Mouse (Mus musculus) fat pad, adult 2 months (tissue): ENCODE data around the gene Ola1.

Experiments
- DNase-seq: peaks from one replicate; pipeline ENCODE4 v3.0.0-alpha.2; 2011; ENCODE audit warnings: low read depth, low spot score; ENCODE audit errors: extremely low read depth

Gene Ola1

GRCm38 (mm10) chr2:73150526-73150925 is 68.2 kb downstream of the Ola1 start:
- no peak for DNase-seq

- DNase-seq = no peak
These were observed 72.6 kb downstream of the Ola1 start for GRCm38 (mm10) chr2:73146111-73146510.

DNA sequence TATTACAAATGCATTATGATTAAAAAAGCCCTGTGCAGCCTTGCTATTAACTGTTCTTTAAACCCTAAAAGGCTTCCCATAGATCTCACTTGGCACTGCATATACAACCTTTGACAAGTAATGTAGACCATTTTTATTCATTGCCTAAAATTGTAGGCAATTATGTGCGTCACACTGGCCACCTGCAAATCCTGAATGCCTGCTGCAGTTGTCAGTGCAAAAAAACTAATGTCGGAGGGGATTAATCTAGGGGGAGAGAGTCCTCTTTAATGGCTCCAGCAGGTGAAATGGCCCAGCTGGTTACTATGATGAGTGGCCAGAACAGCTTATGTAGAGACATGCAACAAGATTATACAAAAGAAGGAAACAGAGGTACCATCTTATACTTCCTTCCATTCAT is 75.0 kb downstream of the Ola1 start:
- DNase-seq = no peak

GRCm38 (mm10) chr2:73142832-73143470 is 75.8 kb downstream of the Ola1 start:
- no peak for DNase-seq

- no peak for DNase-seq
These were observed 85.8 kb downstream of the Ola1 start for GRCm38 (mm10) chr2:73132897-73133296.

GRCm38 (mm10) chr2:73127686-73128085 is 91.0 kb downstream of the Ola1 start:
- DNase-seq = no peak

GRCm38 (mm10) chr2:73118781-73119180 is 99.9 kb downstream of the Ola1 start:
- DNase-seq = no peak

GRCm38 (mm10) chr2:73107089-73107488 is 111.6 kb downstream of the Ola1 start:
- DNase-seq = no peak

DNA sequence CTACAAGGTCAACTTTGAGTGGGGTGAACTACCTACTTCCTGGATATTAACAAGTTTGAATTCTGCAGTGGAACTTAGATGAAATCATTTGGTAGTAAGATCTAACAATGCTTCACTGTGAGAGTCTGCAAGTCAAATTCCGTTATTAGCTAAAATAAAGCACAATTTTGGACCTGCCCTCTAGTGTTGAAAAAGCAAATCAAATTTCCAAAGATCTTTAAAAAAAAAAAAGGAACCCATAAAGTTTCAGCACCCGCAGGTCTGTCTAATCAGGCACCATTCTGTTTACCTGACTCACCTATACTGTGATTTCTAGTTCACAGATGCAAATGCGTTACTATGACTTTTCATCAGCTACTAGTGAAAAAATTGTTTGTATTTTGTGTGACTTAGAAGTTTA is 122.2 kb downstream of the Ola1 start:
- DNase-seq = no peak

DNA sequence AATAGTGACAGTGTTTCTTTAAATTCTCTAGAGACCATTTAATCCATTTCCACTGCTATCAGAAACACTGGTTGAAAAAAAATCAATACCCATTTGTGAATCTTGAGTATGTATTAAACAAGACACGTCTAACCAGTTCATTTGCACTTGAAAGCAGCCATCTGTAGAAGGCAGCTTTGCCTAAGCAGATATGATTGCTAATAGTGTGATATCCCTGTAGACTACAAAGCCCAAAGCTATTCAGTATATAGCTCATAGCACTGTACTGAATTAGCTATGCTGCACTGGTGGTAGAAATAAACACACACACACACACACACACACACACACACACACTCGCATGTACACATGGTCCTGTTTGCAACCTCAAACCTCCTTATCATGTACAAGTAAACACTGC is 123.4 kb downstream of the Ola1 start:
- DNase-seq = no peak

DNA sequence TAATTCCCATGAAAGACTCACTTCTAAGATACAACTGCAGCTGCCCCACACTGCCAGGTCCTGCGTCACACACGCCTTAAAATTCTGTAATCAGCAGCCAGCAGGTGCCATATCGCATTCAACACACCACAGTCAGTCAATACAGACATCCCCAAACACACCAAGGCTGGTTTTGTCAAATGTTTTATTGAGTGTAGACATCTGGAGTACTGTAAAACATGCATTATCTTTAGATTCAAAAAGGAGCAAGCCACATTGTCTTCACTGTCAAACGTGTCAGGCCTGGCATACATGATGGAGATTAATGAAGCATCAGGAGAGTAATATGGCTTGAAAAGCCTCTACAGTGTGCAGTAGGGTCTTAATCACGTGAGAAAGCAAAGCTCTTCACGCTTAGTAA is 125.7 kb downstream of the Ola1 start:
- DNase-seq = no peak

GRCm38 (mm10) chr2:73091302-73091701 is 127.4 kb downstream of the Ola1 start:
- DNase-seq = no peak

DNA sequence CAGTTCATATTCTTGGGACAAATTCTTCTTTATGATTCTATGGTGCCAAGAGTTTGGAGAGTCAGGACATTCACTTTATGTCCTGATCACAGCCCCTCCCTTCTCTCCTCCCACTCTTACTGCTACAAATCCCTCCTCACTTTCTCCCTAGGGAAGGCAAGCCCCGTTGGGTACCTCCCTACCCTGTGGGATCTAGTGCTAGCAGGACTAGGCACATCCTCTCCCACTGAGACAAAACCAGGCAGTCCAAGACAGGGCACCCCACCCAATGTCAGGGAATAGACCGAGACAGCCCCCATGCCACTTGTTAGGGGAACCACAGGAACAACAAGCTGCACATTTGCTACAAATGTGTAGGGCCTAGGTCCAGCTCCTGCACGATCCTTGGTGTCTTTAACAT is 131.1 kb downstream of the Ola1 start:
- no peak for DNase-seq

DNA sequence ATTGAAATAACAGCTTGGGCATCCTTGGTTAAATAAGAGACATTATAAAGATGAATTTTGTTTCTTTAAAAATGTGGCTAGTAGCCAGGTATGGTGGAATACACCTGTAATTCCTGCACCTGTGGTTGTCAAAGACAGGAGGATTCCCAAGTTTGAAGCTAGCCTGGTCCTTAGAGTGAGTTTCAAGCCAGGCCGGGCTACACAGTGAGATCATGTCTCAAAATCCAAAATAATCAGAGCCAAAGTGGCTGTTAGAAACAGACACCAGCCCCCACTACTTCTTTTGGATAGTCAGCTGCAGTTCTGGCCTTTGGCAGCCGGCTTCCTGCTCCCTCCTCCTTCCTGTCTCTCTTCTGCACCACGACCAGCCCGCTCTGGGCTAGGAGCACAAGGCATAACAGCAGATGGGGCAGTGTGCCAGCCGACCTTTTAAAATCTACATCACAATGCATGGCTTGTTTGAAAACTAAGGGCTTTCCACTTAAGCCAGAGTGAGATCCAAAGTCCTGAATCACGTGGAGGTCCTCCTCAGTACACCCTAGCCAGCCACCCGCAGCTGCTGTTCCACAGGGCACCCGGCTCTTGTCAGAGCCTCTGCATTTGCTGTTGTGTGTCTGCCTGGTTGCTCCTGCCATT is 132.9 kb downstream of the Ola1 start:
- no peak for DNase-seq

- DNase-seq = no peak
These were observed 136.2 kb downstream of the Ola1 start for GRCm38 (mm10) chr2:73082476-73082875.

GRCm38 (mm10) chr2:73081861-73082260 is 136.9 kb downstream of the Ola1 start:
- DNase-seq = no peak

DNA sequence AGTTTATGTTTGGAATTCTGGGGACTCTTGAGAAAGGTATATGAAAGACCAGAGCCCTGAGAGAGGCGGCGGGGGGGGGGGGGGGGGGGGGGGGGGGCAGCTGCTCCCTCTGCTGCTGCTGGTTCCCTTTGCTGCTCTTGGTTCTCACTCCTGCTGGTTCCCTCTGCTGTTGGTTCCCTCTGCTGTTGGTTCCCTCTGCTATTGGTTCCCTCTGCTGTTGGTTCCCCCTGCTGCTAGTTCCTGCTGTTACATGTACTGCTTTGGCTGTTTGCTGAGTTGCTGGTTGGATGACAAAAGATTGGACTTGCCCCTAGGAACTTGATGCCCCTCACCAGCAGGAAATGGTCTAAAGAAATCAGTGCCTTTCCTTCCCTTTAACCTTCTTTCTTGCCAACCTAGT is 138.6 kb downstream of the Ola1 start:
- no peak for DNase-seq

- DNase-seq = no peak
These were observed 139.4 kb downstream of the Ola1 start for GRCm38 (mm10) chr2:73079311-73079710.

DNA sequence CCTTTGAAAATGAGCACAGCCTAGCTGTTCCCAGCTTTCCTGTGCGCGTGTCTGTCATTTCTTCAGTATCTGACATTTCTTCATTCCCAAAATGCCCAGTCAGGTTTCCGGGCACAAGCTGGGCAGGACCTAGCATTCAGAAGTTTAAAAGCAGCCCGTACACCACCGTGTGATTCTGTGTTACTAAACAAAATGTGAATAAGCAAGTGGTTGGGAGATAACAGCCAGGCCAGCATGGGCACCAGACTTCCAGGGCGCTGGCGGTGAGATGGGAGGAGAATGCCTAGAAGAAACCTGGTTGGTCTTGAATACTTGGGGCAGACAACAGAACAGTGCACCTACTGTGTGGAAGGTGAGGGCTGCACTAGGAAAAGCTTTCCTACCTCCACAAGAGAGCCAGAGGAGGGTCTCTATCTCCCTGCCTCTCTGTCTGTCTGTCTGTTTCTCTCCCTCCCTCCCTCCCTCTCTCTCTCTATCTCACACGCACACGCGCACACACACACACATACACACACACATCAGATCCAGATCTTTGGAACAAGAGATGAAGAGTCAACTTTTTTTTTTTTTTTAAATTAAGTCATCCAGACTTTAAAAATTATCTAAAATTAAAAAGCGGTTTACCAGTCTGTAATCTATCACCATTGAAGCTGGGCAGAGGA is 144.8 kb downstream of the Ola1 start:
- DNase-seq = no peak

DNA sequence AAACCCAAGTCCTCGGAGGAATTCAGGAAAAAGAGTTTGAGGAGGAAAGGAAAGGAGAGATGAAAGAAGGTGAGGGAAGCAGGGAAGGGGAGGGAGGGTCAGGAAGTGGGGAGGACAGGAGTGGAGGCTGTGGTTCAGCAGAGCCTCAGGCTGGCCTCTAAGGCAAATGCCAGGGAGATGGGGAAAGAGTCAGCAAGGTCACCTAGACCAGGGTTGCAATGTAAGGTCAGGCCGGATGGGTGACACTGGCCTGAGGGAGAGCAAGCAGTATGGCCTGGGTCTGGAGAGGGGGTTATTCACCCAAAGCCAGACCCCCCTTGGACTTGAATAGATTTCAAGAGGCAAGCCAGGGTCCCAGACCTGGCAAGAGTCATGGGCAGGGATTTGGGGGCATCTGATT is 147.5 kb downstream of the Ola1 start:
- DNase-seq = no peak

DNA sequence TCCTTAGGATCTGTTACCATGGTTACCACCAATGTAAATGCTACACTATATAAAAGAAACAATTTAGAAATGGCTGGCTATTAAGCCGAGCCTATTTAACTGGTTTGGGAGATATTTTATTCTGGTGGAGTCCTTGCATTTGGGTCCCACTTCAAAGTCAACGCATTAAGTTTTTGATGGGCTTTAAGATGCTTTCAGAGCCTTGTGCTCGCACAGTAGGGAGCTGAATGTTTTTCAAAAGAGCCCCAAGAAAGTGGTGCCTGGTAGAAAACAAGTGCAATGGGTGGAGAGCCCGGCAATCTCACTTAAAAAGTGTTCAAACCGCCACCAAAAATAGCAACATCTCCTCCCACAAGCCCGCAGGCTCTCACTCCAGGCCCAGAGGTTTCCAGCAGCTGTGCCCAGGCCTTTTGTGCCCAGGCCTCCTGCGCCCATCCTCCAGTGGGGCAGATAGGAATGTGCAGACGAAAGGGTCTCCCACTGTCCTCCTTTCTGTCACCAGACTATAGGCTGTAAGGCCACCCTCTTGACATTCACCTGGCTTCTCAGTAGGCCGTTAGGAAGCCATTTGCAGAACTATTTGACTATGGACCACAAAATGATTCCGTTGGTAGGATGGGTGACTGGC is 148.2 kb downstream of the Ola1 start:
- no peak for DNase-seq

DNA sequence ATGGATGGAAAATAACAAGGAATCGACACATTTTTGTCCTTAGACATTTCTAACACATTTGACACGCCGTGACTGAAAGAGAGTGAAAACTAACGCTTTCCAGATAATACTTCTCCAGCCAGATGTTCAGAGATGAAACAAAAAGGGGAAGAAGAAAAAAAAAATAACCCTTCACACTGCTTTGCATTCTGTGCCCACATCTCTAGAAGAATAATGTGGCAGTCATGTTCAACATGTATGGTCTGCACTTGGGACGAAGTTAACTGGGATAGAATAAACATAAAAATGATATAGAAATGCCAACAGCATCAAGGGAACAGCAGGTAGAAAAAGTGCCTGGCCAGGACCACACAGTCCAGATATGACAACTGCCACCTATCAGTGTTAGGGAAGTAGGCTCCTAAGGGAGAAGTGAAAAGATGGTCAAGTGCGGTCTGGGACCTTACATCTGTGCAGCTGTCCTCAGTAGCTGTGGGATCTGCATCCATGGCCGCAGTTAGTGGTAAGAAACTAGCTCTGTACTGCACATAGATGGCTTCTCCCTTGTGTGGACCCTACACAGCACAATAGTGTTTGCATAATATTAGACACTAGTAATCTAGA is 149.4 kb downstream of the Ola1 start:
- no peak for DNase-seq
